Mouse (Mus musculus) cerebellum, adult 11-12 months (tissue): ENCODE measurements around the gene Slc35d3.

Experiments used
- DNase-seq: peaks from one replicate; pipeline ENCODE4 v3.0.0; 2022

The Slc35d3 gene

DNA sequence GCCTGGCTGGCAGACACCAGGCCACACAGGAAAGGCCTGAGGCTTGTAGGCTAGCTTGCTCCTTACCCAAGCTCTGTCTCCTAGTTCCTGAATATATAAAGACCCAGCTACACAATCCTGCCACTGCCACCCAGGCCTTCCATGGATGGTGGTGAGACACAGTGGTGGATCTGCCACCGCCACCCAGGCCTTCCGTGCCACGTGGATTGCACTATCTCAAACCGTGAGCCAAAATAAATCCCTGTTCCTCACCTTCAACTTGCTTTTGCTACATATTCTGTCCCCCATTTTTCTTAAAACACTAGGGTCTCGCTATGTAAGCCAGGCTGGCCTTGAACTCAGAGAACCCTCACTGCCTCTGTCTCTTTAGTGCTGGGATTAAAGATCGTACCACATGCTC is 17.0 kb downstream of the Slc35d3 start:
- DNase-seq, result no peak

DNA sequence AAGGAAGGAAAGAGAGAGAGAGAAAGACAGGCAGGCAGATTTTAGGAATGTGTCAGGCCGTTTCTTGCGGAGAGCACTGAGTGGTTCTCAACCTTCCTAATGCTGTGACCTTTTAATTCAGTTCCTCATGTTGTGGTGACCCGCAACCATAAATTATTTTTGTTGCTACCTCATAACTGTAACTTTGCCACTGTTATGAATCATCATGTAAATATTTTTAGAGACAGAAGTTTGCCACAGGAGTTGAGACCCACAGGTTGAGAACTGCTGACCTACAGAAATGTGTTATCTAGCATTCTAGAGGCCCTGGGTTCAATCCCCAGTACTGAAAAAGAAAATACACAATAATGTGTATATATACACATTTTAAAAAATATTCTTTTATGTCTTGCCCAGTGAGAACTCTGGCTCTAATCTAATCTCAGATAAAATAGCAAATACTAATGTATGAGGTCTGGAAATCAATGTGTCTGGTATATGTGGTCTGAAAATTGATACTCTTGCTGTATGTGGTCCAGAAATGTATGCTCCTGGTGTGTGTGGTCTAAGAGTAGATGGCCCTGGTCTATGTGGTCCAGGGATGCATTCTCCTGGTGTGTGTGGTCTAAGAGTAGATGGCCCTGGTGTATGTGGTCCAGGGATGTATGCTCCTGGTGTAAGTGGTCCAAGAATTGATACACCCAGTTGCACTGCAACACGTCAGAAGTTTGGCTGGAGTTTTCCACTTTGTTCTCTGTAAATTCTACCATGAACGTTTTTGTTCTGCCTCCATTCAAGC is 20.0 kb downstream of the Slc35d3 start:
- DNase-seq, result no peak

GRCm38 (mm10) chr10:19820986-19821385 is 30.3 kb downstream of the Slc35d3 start:
- no peak for DNase-seq

- no peak for DNase-seq
Observed at GRCm38 (mm10) chr10:19818723-19819355, 32.4 kb downstream of the Slc35d3 start.

GRCm38 (mm10) chr10:19815371-19815770 is 35.9 kb downstream of the Slc35d3 start:
- DNase-seq, result peak; percentile 8

DNA sequence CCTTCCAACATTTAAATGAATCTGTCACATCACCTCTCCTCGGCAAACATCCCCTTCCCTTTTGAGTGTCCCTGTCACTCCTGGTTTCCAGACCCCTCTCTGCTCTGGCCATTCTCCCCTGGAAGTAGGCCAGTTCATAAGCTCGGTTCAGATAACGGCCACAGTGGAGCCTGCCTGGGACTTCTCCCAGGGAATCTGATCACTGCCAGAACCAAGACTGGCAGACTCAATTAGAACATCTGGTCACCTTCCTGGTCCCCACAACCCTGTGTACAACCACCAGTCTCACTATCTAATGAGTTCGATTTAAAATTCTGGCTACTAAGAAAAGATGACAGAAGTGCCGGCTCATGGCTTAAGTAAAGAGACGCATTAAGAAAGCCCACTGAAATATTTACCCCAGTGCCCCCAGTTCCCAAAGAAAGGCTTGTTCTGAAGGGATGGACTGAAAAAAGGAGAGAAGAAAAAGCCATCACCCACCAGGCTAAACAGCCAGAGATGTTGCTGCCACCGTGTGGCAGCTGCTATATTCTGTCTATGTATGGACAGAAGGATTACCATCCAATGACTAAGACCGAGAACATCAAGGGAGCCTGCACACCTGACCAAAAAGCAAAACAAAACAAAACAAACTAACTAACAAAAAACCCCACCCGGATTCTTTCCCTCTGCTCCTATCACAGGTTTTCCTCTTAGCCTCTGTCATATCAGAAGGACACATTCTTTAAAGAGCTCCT is 39.7 kb downstream of the Slc35d3 start:
- DNase-seq, result no peak

GRCm38 (mm10) chr10:19804763-19805162 is 46.5 kb downstream of the Slc35d3 start:
- DNase-seq, result no peak

GRCm38 (mm10) chr10:19802958-19803357 is 48.3 kb downstream of the Slc35d3 start:
- DNase-seq, result no peak
